Mouse (Mus musculus) megakaryocyte, embryonic 14.5 days (primary cell): ENCODE data around the gene Copz1.

Experiments used
- FLI1 ChIP-seq: IDR thresholded peaks from 2 replicates; pipeline ENCODE4 v1.6.1; 2012; ENCODE audit warnings: low read length, inconsistent platforms, mixed read lengths
- GATA1 ChIP-seq: IDR thresholded peaks from 3 replicates; pipeline ENCODE4 v1.6.1; 2012; ENCODE audit warnings: mixed read lengths, low read length, inconsistent platforms, borderline replicate concordance

GRCm38 (mm10) chr15:103289600-103289999 lies 17.1 kb downstream of the Copz1 start:
- no peak for TF ChIP-seq GATA1
- TF ChIP-seq FLI1 = no peak
